Mouse (Mus musculus) stomach, embryonic 15.5 days (tissue): Measurements from ENCODE around the gene Cdh24. TPM values are rescaled to one million over a fixed set of nuclear protein-coding genes. Genes with fewer than 3 reads are reported as not detected.

Experiments used
- ATAC-seq: fragments of 200-750 bp; cut with Nextera tagmentation; 2 replicates; pipeline ENCODE4 v1.8.0; 2017; ENCODE audit warnings: low read depth, moderate number of reproducible peaks, moderate TSS enrichment; ENCODE audit not compliant: insufficient read depth, low FRiP score
- H3K27ac ChIP-seq: fragments of 300-500 bp; sonication (generic); 2 replicates; pipeline ENCODE4 v1.5.1; 2015; ENCODE audit warnings: mild to moderate bottlenecking, inconsistent platforms
- H3K27me3 ChIP-seq: fragments of 300-500 bp; sonication (generic); replicated peaks from 2 replicates; pipeline ENCODE4 v1.6.1; 2015; ENCODE audit warnings: inconsistent platforms
- H3K36me3 ChIP-seq: fragments of 300-500 bp; sonication (generic); 2 replicates; pipeline ENCODE4 v1.6.1; 2015; ENCODE audit warnings: inconsistent platforms
- H3K4me1 ChIP-seq: fragments of 300-500 bp; sonication (generic); 2 replicates; pipeline ENCODE4 v1.6.1; 2015; ENCODE audit warnings: inconsistent platforms
- H3K4me2 ChIP-seq: fragments of 300-500 bp; sonication (generic); 2 replicates; pipeline ENCODE4 v1.6.1; 2015; ENCODE audit warnings: mild to moderate bottlenecking, inconsistent platforms
- H3K4me3 ChIP-seq: fragments of 300-500 bp; sonication (generic); replicated peaks from 2 replicates; pipeline ENCODE4 v1.5.1; 2015; ENCODE audit warnings: inconsistent platforms
- H3K9ac ChIP-seq: fragments of 300-500 bp; sonication (generic); 2 replicates; pipeline ENCODE4 v1.6.1; 2015; ENCODE audit warnings: inconsistent platforms
- H3K9me3 ChIP-seq: fragments of 300-500 bp; sonication (generic); 2 replicates; pipeline ENCODE4 v1.6.1; 2016; ENCODE audit warnings: inconsistent platforms
- WGBS: fragments of 180-500 bp; shearing (Covaris S2); methylation state at CpG from one replicate; pipeline ENCODE4 v1.1.7; 2015; 5-methylcytosine and 5-hydroxymethylcytosine counted together
- polyA plus RNA-seq: library from polyadenylated mRNA; unstranded; fragments of >200 nt; fragmentation: Nextera tagmentation; extraction: Ambion mirVana; gene quantifications from 2 replicates; pipeline ENCODE4 v1.2.1, GENCODE M21; 2015

Gene Cdh24
- polyA plus RNA-seq, 1 experiment from 2014 or later, result 3.7 TPM

DNA sequence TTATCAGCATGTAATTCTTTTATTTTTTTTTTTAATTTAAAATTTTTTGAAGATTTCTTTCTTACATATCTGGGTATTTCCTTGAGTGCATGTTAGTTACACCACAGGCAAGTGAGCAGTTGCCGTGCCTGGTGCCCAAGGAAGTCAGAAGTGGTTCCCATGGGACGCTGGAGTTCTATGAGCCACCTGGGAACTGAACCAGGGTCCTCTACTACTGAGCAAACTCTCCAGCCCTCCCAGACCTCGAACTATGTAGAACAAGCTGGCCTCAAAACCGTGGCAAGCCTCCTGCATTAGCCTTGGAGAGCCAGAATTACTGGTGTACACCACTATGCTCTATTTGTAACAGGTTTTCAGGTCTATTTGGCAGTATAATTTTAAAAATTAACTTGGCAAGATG, 38.6 kb downstream of the Cdh24 start:
- H3K27me3 ChIP-seq, result no peaks in the 10 kb centered on the region
- peaks cover 4% of the 10 kb centered on the region; the same call in 1 of the 2 replicates for H3K4me1 ChIP-seq
- H3K9me3 ChIP-seq, result no peaks in the 10 kb centered on the region
- no peaks in the 10 kb centered on the region for H3K36me3 ChIP-seq
- 38% methylated on average over 4 of the region's 4 CpGs for WGBS
- H3K27ac ChIP-seq, result peak overlapping the region; percentile 93
- H3K4me2 ChIP-seq, result peak overlapping the region; percentile 53
- no peak for ATAC-seq
- peak overlapping the region; percentile 59 for H3K4me3 ChIP-seq
- peak overlapping the region; percentile 58; the same call in 1 of the 2 replicates for H3K9ac ChIP-seq

DNA sequence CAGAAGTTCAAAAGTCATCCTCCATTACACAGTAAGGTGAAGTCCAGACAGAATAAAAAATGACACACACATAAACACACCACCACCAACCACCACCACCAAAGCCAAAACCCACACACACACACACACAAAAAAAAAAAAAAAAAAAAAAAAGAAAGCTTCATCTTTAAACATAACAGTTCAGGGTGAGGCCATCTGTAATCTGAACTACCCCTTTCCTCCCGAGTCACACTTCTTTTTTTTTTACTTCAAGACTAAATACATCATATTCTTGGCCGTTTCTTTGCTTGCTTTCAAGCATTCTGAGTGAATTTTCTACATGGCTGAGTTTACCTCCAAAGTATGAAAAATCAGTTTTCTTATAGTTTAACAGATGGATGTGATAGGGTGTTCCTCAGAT, 39.6 kb downstream of the Cdh24 start:
- WGBS, result 36% methylated on average over 2 of the region's 2 CpGs
- Histone ChIP-seq H3K4me1 (peaks cover 4% of the 10 kb centered on the region; the same call in 1 of the 2 replicates), H3K9me3 (no peaks in the 10 kb centered on the region), H3K4me3 (no peak overlapping the region), H3K4me2 (no peak overlapping the region), H3K9ac (no peak overlapping the region), H3K36me3 (no peaks in the 10 kb centered on the region), H3K27ac (no peak overlapping the region), H3K27me3 (no peaks in the 10 kb centered on the region)
- ATAC-seq, result no peak

DNA sequence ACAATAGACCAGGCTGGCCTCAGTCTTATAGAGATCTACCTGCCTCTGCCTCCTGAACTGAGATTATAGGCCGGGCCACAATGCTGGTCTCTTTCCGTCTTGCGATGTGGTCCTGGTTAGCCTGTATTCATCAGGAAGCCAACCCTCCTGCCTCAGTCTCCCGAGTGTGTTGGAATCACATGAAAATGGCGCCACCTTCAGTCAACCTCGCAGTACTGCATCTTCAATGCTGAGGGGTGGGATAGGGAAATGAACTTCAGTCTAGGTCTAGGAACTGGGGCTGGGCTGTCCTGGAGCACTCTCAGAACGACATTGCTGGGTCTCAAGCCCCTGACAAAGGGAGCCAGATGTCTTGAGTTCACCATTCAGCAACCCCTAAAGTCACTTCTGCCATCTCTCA, 44.1 kb downstream of the Cdh24 start:
- Histone ChIP-seq H3K4me1 (no peaks in the 10 kb centered on the region), H3K9me3 (no peaks in the 10 kb centered on the region), H3K9ac (no peak overlapping the region), H3K36me3 (0 out of 2 replicates have a peak, but pooled peaks cover 3% of the 10 kb centered on the region), H3K27me3 (no peaks in the 10 kb centered on the region), H3K4me3 (no peak overlapping the region), H3K4me2 (no peak overlapping the region), H3K27ac (no peak overlapping the region)
- 75% methylated on average over 7 of the region's 7 CpGs for WGBS
- ATAC-seq, result no peak

DNA sequence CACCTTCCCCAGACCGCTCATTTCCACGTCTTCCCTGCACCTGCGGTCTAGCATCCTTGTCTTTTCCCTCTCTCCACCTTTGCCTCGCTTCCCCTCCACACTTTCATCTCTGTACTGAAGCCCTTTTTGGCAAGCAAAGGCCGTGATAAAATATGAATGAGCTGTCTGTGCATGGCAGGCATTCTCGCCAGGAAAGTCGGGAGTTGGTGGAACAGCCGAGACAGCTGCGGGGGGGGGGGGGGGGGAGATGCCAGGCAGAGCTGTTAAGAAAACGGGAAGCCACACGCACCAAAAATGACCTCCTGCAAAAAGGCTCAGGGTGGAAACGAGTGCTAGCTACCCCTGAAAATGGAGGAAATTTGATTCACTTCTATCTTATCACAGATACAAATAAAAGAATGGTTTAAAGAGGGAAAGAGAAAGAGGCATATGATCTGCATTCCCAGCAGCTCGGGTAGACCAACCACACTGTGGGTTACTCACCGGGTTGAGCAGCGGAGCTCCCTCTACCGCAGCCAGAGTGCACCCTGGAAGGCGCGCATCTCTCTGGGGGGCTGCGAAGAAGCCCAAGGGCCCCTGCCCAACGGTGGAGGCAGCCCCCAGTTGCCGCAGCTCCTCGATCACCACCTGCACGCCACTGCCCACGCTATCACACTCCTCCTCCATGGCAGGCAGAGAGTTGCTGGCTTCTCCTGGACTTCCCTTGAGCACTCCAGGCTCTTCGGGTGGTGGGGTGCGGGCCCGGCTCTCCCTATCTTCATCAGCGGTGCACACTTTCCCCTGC, 46.3 kb downstream of the Cdh24 start:
- no peak overlapping the region for H3K4me2 ChIP-seq
- no peak overlapping the region for H3K4me3 ChIP-seq
- WGBS, result 69% methylated on average over 28 of the region's 28 CpGs
- H3K9ac ChIP-seq, result no peak overlapping the region
- ATAC-seq, result no peak
- H3K27ac ChIP-seq, result no peak overlapping the region
- no peaks in the 10 kb centered on the region for H3K4me1 ChIP-seq
- H3K9me3 ChIP-seq, result no peaks in the 10 kb centered on the region
- H3K27me3 ChIP-seq, result no peaks in the 10 kb centered on the region
- H3K36me3 ChIP-seq, result 0 out of 2 replicates have a peak, but pooled peaks cover 3% of the 10 kb centered on the region

DNA sequence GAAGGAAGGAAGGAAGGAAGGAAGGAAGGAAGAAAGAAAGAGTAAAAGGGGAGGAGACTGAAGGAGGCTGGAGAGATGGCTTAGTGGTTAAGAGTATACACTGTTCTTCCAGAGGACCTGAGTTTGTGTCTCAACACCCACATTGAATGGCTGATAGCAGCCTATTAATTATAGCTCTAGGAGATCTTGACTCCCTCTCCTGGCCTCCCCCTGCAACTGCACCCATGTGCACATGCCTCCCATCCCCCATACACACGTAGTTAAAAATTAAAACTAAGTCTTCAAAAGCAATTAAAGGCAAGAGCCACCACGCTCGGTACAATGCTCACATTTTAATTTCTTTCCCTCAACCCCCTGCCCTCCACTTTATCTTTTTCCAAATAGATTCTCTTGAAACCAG, 47.1 kb downstream of the Cdh24 start:
- no peak overlapping the region for H3K9ac ChIP-seq
- no peaks in the 10 kb centered on the region for H3K27me3 ChIP-seq
- no peaks in the 10 kb centered on the region for H3K4me1 ChIP-seq
- H3K4me3 ChIP-seq, result no peak overlapping the region
- no peak for ATAC-seq
- 95% methylated on average over 3 of the region's 3 CpGs for WGBS
- H3K9me3 ChIP-seq, result no peaks in the 10 kb centered on the region
- no peak overlapping the region for H3K4me2 ChIP-seq
- no peak overlapping the region for H3K27ac ChIP-seq
- H3K36me3 ChIP-seq, result 0 out of 2 replicates have a peak, but pooled peaks cover 3% of the 10 kb centered on the region

DNA sequence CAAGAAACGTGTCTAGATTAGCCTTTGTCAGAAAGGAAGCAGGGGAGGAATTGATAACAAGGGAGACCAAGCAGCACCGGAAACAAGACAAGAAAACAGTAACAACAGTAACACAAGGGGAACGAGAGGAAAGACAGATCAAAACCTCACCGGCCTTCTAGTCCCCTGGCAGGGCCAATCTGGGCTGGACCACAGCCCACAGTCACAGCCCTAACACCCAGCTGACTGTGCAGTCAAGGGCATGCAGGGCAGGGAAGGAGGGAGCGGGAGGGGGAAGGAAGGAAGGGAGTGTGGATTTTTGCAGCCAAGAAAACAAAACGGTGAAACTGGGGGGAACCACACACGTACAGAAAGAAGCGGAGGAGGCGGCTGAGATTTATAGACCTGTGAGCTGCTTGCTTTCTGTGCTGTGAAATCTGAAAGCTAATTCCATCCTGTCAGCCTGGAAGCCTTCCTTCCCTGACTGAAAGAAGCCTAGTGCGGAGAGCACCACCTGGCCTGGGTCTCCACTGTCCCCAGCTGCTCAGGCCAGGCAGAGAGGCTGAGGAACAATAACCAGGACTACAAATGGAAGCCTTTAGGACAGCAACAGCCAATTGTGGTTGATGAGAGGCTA, 48.7 kb downstream of the Cdh24 start:
- Histone ChIP-seq H3K27me3 (no peaks in the 10 kb centered on the region), H3K4me3 (no peak overlapping the region), H3K4me1 (no peaks in the 10 kb centered on the region), H3K9me3 (no peaks in the 10 kb centered on the region), H3K36me3 (0 out of 2 replicates have a peak, but pooled peaks cover 3% of the 10 kb centered on the region), H3K4me2 (no peak overlapping the region), H3K9ac (no peak overlapping the region), H3K27ac (0 out of 2 replicates have a peak overlapping the region, but pooled peaks have one; percentile 10)
- WGBS, result 47% methylated on average over 10 of the region's 10 CpGs
- ATAC-seq, result no peak; the same call in 1 of the 2 replicates

DNA sequence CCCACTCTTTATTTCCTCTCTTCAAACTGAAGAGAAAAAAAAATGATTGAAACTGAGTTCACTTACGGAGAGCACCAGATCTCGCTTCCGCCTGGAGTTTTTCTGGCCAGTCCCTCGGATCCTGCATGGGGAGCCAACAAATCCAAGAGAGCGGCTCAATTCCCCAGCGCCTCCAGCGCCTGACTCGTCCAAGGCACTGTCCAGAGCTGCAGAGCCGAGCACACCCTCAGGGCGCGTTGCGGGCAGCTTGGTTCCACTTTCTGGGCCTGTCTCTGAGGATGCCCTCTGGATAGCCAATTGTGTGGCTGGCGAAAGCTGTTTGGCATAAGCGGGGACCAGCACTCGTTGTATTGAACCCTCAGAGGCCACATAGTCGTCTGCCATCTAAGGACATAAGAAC, 50.1 kb downstream of the Cdh24 start:
- ATAC-seq, result no peak
- Histone ChIP-seq H3K27me3 (no peaks in the 10 kb centered on the region), H3K4me3 (no peak overlapping the region), H3K9ac (no peak overlapping the region), H3K27ac (no peak overlapping the region), H3K4me2 (no peak overlapping the region), H3K4me1 (no peaks in the 10 kb centered on the region), H3K36me3 (0 out of 2 replicates have a peak, but pooled peaks cover 3% of the 10 kb centered on the region), H3K9me3 (no peaks in the 10 kb centered on the region)
- WGBS, result 96% methylated on average over 16 of the region's 16 CpGs

DNA sequence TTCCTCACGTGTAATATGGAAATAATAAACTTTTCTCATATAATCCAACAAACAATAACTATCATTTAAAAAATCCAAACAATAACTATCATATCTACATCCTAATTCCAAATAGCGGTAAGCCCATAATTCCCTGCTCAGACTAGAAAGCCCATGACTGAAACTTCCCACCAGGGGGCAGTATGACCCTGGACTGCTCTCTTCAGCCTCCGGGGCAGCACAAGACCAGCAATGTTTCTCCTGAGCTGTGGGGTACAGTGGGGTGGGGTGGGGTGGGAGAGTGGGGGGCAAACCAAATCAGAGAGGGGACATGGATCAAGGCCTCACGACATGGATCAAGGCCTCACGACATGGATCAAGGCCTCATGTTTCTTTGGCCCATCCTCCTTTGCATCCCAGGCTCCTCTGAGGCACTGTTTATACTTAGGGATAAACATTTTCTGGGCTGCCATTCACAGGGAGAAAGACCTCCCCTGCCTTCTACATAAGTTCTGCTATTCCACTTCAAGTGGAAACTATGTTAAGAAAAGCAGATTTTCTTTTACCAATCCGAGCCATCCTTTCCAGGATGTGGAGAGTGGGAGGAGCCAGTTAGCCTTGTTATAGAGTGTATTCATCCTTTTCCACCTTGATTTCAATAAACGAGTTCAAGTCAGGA, 57.4 kb downstream of the Cdh24 start:
- Histone ChIP-seq H3K4me1 (no peaks in the 10 kb centered on the region), H3K4me2 (no peak overlapping the region), H3K27ac (0 out of 2 replicates have a peak overlapping the region, but pooled peaks have one; percentile 37), H3K27me3 (no peaks in the 10 kb centered on the region), H3K4me3 (no peak overlapping the region), H3K9me3 (no peaks in the 10 kb centered on the region), H3K36me3 (0 out of 2 replicates have a peak, but pooled peaks cover 4% of the 10 kb centered on the region), H3K9ac (no peak overlapping the region)
- peak; percentile 40; the same call in 1 of the 2 replicates for ATAC-seq
- WGBS, result 26% methylated on average over 7 of the region's 7 CpGs

DNA sequence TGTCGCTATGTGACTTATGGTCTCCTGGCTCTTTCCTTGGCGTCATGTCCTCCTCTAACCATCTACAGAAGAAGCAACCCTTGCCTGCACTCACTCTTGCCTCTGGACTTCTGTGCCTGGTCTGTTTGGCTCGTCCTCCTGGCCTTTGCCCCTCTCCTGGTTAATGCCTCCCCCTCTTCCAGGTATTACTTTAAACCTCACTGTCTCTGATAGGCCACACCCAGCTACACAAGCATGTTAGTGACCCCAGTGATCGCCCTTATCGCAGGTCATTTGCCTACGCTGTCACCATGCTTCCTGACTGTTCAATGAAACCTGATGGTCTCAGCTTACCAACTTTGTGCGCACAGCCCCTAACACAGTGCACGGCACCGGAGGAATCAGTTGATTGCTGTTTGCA, 58.6 kb downstream of the Cdh24 start:
- WGBS, result 84% methylated on average over 9 of the region's 9 CpGs
- no peaks in the 10 kb centered on the region for H3K9me3 ChIP-seq
- H3K4me2 ChIP-seq, result no peak overlapping the region
- H3K36me3 ChIP-seq, result 0 out of 2 replicates have a peak, but pooled peaks cover 4% of the 10 kb centered on the region
- peaks cover 4% of the 10 kb centered on the region; the same call in 1 of the 2 replicates for H3K4me1 ChIP-seq
- H3K4me3 ChIP-seq, result no peak overlapping the region
- no peak overlapping the region for H3K9ac ChIP-seq
- ATAC-seq, result no peak
- no peaks in the 10 kb centered on the region for H3K27me3 ChIP-seq
- no peak overlapping the region for H3K27ac ChIP-seq
